Mouse (Mus musculus) testis, postnatal 14 days (tissue): ENCODE results near the gene Dll1.

ENCODE experiments used
- DNase-seq: peaks from one replicate; pipeline ENCODE4 v3.0.0; 2021; ENCODE audit warnings: low spot score

Gene Dll1

DNA sequence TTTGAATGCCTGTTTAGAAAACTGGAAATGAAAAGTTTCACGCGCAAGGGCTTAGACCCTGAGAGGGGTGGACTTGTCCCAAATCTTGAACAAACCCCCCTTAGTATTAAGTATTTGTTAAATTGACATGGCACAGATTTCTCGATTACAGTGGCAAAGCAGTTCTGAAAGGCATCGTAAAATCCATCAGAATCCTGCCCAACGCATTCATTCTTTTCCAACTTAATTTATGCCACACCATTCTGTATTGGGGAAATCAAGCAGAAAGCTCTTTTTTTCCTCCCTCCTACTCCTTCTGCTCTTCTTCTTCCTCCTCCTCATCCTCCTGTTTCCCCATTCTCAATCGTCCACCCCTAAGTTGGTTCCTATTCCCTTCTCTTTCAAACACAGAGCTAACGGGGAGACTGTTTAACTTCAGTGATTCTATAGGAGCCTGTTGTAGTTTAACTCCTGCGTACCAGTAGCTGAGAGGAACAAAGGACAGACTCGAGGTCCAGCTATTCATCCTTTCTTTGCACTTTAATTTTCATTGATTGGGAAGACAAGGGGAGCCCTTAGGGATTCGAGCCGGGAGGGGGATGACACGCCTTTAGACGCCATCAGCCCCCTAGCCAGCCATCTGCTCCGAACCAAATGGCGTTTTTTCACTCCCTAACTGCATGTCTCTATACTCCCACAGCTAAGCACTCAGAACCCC, 1.9 kb upstream of the Dll1 start:
- DNase-seq, result no peak

GRCm38 (mm10) chr17:15377901-15378300, 1.2 kb upstream of the Dll1 start:
- no peak for DNase-seq

DNA sequence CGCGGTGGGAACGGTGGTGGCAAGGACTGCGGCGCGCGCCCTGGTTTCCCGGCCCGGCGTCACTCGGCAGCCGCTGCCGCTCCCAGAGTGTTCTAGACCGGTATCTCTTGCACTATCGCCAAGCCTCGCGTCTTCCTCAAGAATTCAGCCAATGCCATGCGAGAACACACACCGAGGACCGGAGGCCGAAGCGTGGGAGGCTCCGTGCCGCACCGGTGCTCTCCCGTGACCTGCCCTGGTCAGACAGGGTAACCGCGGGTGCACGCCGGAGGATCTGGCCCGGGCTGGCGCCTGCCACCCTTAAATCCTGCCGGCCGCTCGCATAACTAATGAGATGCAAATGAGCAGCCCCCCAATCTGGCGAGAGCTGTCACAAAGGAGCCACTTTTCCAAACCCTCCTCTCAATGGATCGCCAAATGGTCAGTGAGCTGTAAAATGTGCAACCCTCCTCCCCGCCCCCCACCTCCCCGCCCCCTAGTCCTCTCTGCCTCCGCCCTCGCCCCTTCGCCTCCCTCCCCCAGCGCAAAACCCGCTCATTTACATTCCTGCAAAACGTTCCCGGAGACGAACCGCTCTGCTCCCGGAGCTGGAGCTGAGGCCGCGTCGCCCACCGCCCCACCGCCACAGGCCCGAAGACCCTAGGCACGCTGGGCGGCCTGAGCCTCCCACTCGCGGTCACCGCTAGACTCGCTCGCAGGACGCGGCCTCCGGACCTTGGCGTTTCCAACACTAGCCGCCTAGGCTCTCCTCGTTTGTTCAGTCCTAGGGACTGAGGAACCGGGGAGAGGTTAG, 775 bp downstream of the Dll1 start:
- peak; percentile 33 for DNase-seq

DNA sequence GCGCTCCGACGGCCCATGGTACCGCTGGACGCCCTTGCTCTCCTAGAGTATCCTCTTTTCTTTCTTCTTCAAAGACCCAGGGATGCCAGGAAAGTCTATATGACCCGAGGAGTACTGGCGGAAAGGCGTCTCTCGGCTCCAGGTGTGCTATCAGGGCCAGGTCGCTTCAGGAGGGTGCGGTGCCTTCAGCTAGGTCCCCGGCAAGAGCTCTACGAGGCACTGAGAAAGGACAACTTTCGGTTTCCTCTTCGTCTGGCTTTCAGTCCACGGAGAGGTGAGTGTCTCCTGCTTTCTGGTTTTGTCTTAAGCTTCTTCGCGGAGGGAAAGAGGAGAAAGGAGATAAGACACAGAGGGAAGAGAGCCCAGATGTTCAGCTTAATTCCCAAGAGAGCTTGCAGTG, 1.4 kb downstream of the Dll1 start:
- no peak for DNase-seq

DNA sequence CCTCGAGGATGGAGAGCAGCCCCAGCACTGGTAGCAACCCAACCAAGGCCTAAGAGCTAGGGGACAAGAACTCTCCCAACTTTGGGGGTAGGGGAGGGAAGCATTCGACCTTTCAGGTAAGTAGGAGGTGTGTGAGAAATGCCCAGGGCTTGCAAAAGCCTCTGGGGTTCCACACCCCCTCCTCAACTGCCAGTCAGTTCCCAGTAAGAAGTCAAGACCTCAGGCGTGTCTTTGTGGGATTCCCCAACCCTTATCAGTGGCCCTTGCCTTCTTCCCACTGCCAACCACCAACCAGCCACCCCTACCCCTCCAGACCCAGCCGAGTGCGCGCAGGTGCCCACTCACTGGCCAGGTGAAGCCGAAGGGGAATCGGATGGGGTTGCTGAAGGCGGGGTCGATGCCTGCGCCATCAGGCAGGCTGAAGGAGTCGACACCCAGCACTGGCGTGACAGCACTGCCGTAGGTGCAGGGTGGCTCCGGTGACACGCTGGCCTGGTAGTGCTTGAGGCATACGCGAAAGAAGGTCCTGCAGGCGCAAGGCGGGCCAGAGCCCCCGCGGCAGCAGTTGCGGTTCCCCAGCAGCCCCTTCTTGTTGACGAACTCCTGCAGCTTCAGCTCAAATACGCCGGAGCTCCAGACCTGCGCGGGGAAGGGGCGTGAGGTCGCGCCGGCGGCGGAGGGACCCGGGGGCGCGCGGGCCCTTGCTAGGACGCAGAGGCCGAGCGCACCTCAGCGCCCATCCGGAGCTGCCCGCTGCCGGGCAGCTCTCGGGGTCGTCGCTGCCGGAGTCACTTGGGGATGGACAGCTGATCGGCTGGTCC, 2.1 kb downstream of the Dll1 start:
- no peak for DNase-seq

DNA sequence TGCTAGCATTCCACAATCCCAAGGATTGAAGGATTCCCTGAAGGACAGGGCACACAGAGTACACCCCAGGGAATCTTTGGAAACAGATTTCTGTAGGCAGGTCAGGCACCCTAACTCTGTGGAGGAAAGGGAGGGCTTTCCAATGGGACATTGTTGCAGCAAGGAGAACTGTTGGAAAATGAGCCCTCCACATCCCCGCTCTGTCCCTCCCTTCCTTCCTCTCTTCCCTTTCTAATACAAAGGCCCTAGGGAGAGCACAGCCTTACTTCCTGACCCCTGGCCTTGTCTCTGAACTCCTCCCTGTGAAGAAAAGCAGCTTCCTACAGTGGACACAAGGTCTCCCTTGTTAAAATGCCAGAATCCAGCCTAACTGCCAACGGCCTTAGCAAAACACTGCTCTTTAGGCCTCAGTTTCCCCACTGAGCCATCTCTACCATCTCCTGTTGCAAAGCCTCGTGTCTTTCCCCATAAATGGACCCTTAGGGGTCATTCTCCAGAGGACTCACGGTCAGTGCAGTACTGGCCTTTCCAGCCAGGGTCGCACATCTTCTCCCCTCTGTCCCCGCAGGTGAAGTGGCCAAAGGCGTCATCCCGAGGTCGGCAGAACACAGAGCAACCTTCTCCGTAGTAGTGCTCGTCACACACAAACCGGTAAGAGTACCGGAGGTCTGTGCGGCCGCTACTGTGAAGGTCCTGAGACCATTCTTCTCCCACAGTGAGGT, 3.6 kb downstream of the Dll1 start:
- DNase-seq, result no peak

DNA sequence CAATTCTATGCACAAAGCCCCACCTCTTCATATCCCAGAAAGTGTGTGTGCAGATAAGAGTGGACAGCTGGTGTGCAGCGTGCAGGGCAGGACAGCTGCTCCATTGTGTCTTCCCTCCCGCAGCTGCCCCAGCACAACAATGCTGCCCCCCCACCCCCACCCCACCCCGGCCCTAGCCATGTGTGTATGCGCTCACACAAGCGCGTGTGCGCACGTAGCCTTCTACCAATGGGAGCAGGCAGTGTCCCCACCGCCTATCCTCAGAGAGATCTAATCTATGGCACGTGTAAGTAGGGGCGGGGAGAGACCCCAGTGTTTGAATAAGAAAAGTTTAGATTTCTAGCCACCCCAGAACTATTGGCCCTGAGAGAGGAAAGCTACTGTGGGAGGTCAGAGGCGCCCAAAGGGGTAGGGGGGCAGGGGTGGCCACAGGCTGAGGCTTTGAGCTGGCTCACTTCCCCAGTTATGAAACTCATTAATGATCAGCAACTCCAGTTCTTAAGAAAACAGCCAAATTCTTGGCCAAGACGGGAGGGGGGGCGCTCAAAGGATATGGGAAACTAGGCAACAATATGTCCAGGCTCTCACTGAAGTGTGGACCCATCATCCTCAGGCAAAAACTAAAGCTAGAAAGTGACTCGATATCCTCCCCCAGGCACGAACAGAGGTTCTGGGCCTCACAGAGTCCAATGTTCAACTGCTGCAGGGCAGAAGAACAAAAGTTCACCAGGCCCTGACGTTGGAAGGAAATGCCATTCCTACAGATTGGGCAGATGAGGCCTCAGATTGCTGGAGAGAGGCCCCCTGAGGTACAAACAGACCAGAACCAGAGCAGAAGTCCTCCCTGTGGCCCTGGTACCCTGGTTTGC, 4.5 kb downstream of the Dll1 start:
- DNase-seq, result no peak

DNA sequence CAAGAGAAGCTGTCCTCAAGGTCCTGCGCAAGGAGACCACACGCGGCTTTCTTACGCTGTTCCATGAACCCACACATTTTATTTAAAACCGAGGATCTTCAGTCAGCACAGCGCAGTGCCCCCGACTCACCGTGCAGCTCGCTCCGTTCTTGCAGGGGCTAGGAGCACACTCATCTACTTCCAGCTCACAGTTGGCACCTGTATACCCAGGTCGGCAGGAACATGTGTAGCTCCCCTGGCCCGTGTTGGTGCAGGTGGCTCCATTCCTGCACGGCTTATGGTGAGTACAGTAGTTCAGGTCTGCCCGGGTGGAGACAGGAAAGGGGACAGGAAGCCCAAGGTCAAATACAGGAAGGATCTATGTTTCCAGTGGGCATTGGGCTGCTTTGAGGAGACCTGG, 6.3 kb downstream of the Dll1 start:
- no peak for DNase-seq

- peak; percentile 21 for DNase-seq
Measured at GRCm38 (mm10) chr17:15365650-15366049, 11.0 kb downstream of the Dll1 start.

- no peak for DNase-seq
Measured at GRCm38 (mm10) chr17:15363656-15364055, 13.0 kb downstream of the Dll1 start.

DNA sequence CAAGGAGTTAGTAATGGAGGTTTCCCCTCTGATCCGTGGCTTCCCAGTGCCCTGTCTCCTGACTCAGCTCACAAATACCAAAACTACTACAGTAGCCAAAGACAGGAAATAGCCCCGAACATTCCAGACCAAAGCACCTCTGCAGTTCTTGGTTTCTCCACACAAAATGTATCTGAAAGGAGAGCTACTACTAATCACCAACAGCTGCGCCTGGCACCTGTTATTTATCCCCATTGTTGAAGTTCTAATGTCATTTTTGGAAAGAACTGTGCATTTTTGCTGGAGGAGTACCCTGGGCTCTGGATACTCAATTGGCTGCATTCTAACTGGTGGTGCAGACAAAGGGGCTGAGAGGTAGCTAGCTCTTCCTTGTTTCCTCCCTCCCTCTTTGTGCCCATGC, 19.6 kb downstream of the Dll1 start:
- DNase-seq, result no peak

DNA sequence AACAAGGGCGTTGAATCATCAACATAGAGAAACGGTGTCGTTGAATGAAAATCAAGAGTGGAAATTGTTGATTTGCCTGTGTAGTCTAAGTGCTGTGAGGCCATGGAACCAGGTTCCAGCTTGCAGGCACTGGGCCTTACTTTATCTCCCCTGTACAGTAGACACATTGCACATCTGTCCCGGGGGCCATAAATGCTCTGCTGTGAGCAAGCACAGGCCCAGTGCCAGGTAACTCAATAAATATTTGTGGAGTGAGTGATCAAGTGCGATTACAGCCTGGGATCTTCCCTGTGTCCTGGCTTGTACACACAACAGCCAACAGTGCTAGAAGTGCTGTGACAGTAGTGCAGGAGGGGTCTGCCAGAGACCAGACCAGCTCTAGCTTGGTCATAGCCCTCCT, 20.1 kb downstream of the Dll1 start:
- no peak for DNase-seq

- DNase-seq, result no peak
Measured at GRCm38 (mm10) chr17:15355072-15355471, 21.6 kb downstream of the Dll1 start.

DNA sequence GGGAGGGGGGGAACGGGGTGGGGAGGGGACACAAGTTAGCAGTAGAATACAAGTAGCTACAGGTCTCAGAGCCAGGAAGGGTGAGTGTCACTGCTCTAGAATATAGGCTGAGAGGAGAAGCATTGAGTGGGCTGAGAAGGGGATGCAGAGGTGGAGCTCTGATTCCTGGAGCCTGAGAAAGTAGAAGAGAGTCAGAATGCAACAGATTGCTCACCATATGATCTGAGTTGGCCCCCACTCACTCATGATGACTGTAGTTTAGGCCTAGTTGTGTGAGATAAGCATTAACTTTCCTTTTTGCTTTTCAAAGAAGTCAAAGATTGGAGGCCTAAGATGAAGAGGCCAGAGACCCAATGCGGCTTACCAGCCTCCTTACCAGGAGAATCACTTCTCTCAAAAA, 22.7 kb downstream of the Dll1 start:
- DNase-seq, result no peak

DNA sequence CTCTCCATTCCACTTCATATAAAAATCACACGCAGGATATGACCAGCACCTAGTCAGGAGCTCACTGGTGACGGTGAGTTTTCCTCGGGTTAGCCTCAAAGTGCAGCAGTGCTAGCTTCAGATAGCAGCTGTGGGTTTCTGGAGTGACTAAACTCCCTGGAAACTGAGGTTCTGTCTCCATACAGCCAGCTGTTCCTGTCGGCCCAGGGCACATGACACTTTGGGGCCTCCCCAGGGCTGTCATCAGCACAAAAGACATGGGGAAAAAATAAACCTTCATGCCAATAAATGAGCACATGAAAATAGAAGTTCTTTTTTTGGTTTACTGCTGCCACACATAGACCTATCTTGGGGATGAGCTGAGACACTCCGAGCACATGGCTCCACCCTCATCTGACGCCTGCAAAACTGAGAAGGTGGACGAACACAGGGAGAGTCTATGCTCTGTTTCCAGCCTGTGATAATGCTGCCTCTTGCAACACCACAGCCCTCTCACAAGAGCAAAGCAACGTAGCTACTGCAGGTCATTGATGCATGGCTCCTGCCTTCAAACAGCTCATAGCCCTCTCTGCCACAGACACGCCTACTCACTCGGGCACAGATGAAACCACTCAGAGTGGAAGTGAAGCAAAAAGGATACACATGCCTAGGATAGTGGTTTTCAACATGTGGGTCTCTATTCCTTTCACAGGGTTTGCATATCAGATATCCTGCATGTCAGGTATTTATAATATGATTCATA, 23.6 kb downstream of the Dll1 start:
- DNase-seq, result no peak

DNA sequence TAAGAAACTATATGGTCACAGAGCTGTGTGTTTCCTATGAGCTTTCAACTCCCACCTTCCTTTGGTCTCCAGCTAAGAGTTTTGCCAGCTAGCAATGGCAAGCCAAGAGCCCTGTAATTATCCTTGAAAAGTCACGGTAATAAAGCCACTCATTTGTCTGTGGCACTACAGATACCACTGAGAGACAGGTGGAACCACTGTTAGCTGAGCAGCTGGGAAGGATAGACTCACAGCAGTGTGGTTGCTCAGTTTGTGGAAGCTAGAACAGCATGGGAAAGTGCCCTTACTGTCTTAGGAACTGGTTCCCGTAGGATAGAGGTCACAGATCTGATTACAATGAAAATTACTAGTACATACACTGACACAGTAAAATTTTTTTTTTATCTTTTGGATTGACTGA, 26.5 kb downstream of the Dll1 start:
- no peak for DNase-seq

DNA sequence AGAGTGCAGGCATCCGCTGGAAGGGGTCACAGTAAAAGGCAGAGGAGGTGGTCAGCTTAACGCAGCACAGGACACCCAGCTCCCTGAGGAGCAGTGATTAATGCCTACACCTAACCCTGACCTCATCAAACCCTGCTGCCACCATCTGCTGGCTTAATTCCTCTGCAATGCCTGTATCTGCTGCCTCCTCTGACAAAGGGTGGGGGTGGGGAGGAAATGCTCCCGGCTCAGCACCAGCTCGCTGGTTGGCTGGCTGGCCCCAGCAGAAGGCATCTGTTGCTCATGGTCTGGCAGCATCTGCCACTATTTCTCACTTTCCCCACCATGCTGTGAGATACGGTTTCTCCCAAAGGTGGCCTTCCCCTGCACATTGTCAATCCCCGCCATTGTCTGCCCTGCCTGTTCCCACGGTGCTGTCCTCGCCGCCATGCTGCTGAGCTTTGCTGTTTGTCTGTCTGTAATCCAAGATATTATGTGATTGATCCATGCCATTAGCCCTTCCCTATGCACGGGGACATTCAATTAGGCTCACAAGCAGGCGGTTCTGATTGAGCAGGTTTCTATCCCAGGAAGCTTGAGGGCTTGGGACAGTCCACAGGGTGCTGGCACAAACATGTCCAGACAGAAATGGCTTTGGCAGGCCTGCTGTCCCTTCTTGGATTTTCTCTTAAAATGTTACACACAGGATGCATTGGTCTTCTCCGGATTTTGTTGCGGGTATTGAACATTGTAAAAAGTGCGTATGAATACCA, 33.4 kb downstream of the Dll1 start:
- DNase-seq, result no peak

- DNase-seq, result no peak
Measured at GRCm38 (mm10) chr17:15337906-15338305, 38.8 kb downstream of the Dll1 start.

GRCm38 (mm10) chr17:15329740-15330318, 46.8 kb downstream of the Dll1 start:
- no peak for DNase-seq
